Mouse (Mus musculus): ENCODE data around the gene Sebox. TPM values are rescaled to one million over a fixed set of nuclear protein-coding genes. Genes with fewer than 3 reads are reported as not detected.

Sebox gene
- polyA plus RNA-seq, 1 experiment from 2014 or later, result 0.11 TPM

DNA sequence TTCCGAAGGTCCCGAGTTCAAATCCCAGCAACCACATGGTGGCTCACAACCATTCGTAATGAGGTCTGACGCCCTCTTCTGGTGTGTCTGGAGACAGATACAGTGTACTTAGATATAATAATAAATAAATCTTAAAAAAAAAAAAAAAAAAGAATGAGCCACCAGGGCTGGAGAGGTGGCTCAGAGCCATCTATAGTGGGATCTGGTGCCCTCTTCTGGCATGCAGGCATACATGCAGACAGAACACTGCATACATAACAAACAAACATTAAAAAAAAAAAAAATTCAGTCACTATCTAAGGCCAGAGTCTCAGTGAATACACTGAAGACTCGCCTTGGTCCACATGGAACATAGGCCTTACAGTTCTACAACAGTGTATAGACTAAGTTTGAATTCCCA, 5.9 kb downstream of the Sebox start:
- Histone ChIP-seq H3K27ac (ENCODE audit: low read depth, low read length) (no peak overlapping the region), H3K4me3 (ENCODE audit: low read length) (no peak overlapping the region), H3K36me3 (ENCODE audit: control insufficient read depth, insufficient read depth, low read length) (peaks cover 19% of the 10 kb centered on the region; the same call in 1 of the 2 replicates), H3K4me1 (ENCODE audit: control insufficient read depth, insufficient read depth, low read depth, low read length) (peaks cover 11% of the 10 kb centered on the region), H3K9me3 (ENCODE audit: control insufficient read depth, low read length) (no peaks in the 10 kb centered on the region), H3K27me3 (replicated peaks; ENCODE audit: control insufficient read depth, insufficient read depth, low read length) (no peaks in the 10 kb centered on the region), H3K9ac (ENCODE audit: low read depth, low read length) (no peak overlapping the region), H3K4me2 (ENCODE audit: low read length) (no peak overlapping the region)
- no peak for ATAC-seq
- WGBS, result 78% methylated on average over 5 of the region's 5 CpGs

DNA sequence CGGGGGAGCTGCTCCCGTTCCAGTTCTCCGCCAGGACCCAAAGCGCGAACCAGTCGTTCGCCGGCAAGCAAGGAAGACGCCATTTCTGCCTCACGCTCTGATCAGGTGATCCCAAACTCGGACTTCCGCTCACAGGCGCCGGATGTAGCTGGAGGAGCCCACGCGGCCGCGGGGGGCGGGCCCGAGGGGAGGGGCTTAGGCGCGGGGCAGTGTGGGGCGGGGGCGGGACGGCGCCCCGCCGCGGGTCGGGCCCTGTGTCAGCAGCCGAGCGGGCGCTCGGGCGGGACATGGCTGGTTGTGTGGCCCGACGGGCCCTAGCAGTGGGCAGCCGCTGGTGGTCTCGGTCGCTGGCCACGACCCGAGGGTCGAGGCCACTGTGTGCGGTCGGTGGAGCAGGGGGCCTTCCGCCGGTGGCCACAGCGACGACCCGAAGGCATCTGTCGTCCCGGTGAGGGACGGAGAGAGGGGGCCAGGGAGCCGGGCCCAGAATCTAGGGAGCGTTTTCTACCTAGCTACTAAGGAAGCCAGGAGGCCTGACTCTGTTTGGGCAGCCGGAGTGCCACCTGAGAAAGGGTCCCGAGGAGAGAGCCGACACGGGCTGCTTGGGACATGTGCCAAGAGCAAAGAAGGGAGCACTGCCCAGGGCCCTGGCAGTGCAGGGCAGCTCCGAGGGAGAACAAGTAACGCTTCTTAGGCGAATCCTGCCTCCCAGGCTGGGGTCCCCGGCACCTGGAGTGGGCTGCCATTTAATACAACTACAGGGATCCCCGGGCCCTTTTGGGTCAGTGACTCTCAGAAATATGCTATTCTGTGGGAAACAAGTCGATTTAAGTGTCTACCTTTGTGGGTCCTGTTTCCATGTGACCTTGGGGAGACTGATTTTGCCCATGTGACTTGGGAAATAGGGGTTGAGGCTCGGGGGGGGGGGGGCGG, 9.0 kb downstream of the Sebox start, which contains the start of the genes Tmem199 and Poldip2:
TSS of gene Tmem199 (minus strand) at position 148 of the 933 bp plus-strand sequence.
TSS of gene Poldip2 (plus strand) at position 169 of the 933 bp plus-strand sequence.
- Histone ChIP-seq H3K9me3 (ENCODE audit: control insufficient read depth, low read length) (no peaks in the 10 kb centered on the region), H3K4me3 (ENCODE audit: low read length) (peak within 1 kb of the TSS; percentile 81), H3K27me3 (replicated peaks; ENCODE audit: control insufficient read depth, insufficient read depth, low read length) (no peaks in the 10 kb centered on the region), H3K4me1 (ENCODE audit: control insufficient read depth, insufficient read depth, low read depth, low read length) (peaks cover 11% of the 10 kb centered on the region), H3K36me3 (ENCODE audit: control insufficient read depth, insufficient read depth, low read length) (peaks cover 30% of the 10 kb centered on the region), H3K27ac (ENCODE audit: low read depth, low read length) (peak within 1 kb of the TSS; percentile 86), H3K9ac (ENCODE audit: low read depth, low read length) (peak within 1 kb of the TSS; percentile 96), H3K4me2 (ENCODE audit: low read length) (peak within 1 kb of the TSS; percentile 86)
- WGBS, result 1% methylated on average over 67 of the region's 67 CpGs
- ATAC-seq, result peak; percentile 96

DNA sequence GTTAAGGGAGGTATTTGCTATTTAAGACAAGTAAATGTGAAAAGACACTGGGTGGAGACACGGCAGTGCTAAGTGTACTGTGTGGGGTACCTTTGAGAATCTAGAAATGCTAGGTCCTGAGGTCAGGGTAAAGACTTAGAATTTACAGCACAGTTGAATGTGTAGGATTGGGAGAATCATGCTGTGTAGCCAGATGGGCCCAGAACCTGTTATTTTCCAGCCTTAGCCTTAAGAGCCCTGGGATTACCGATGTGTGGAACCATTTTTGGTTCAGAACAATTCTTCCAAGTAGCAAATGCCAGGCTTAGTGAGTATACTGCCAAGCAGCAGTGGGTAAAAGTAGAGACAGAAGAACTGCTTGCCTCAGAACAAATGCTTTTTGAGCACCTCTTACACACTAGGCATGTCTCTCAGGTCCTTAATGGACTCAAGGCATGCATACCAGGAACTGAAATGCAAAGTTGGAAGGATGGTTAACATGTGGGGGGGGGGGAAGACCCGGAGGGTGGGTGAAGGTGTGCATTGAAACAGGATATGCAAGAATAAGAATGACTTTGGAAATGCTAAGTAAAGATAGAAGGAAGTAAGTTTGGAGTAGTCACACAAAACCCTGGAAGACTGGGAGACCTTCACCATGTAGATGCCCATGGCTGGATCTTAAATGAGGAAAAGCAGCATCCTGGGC, 10.0 kb downstream of the Sebox start:
- WGBS, result 79% methylated on average over 3 of the region's 3 CpGs
- peaks cover 29% of the 10 kb centered on the region for H3K36me3 ChIP-seq (ENCODE audit: control insufficient read depth, insufficient read depth, low read length)
- no peaks in the 10 kb centered on the region for H3K9me3 ChIP-seq (ENCODE audit: control insufficient read depth, low read length)
- H3K4me3 ChIP-seq (ENCODE audit: low read length), result peak overlapping the region; percentile 81
- no peak overlapping the region for H3K27ac ChIP-seq (ENCODE audit: low read depth, low read length)
- peak overlapping the region; percentile 96; the same call in 1 of the 2 replicates for H3K9ac ChIP-seq (ENCODE audit: low read depth, low read length)
- ATAC-seq, result no peak
- H3K4me2 ChIP-seq (ENCODE audit: low read length), result peak overlapping the region; percentile 86
- no peaks in the 10 kb centered on the region for H3K27me3 ChIP-seq (replicated peaks; ENCODE audit: control insufficient read depth, insufficient read depth, low read length)
- H3K4me1 ChIP-seq (ENCODE audit: control insufficient read depth, insufficient read depth, low read depth, low read length), result peaks cover 11% of the 10 kb centered on the region

DNA sequence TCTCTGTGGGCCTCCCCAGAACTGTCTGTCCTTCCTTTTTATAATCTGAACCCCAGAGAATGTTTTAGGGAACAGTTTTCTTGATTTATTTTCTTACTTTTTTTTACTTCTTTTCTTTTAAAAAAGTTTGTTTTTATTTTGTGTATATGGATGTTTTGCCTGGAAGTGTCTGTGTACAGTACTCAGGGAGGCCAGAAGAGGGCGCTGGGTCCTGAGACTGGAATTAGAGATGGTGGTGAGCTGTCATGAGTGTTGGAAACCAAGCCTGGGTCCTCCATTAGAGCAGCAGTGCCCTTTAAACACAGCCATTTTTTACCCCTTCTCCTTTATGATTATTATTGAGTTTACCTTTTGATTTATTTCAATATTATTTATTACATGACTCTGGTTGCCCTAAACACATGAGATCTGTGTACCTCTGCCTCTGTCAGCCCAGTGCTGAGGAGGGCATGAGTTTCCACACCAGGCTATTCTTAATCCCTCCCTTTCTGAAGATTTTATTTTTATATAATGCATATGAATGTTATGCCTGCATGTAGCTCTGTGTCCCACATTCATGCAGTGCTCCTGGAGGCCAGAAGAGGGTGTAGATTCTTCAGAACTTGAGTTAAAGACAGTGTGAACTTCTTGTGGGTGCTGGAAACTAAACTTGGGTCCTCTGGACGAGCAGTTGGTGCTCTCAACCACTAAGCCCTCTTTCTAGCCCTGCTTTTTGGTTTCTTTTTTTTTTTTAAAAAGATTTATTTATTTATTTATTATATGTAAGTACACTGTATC, 12.5 kb downstream of the Sebox start:
- no peaks in the 10 kb centered on the region for H3K9me3 ChIP-seq (ENCODE audit: control insufficient read depth, low read length)
- no peak overlapping the region for H3K4me3 ChIP-seq (ENCODE audit: low read length)
- no peaks in the 10 kb centered on the region for H3K27me3 ChIP-seq (replicated peaks; ENCODE audit: control insufficient read depth, insufficient read depth, low read length)
- 62% methylated on average over 2 of the region's 2 CpGs for WGBS
- no peak overlapping the region for H3K9ac ChIP-seq (ENCODE audit: low read depth, low read length)
- ATAC-seq, result no peak
- no peak overlapping the region for H3K27ac ChIP-seq (ENCODE audit: low read depth, low read length)
- H3K4me2 ChIP-seq (ENCODE audit: low read length), result no peak overlapping the region
- peaks cover 35% of the 10 kb centered on the region for H3K36me3 ChIP-seq (ENCODE audit: control insufficient read depth, insufficient read depth, low read length)
- H3K4me1 ChIP-seq (ENCODE audit: control insufficient read depth, insufficient read depth, low read depth, low read length), result peaks cover 11% of the 10 kb centered on the region

DNA sequence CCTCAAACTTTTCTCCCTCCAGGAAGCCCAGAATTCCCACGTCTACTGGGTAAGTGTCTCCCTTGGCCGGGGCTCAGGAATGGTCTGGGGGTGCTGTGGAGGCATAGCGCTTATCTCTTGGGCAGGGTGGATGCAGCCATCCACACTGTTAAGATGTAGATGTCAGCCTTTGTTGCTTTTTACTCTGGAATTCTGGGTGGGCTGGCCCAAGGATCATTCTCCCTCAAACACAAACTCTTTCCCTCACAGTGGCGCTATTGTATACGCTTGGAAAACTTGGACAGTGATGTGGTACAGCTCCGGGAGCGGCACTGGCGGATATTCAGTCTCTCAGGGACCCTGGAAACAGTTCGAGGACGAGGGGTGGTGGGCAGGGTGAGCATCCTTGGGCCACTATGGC, 15.7 kb downstream of the Sebox start:
- peaks cover 51% of the 10 kb centered on the region for H3K36me3 ChIP-seq (ENCODE audit: control insufficient read depth, insufficient read depth, low read length)
- ATAC-seq, result no peak
- no peaks in the 10 kb centered on the region; the same call in 1 of the 2 replicates for H3K4me1 ChIP-seq (ENCODE audit: control insufficient read depth, insufficient read depth, low read depth, low read length)
- H3K9ac ChIP-seq (ENCODE audit: low read depth, low read length), result no peak overlapping the region
- no peaks in the 10 kb centered on the region for H3K27me3 ChIP-seq (replicated peaks; ENCODE audit: control insufficient read depth, insufficient read depth, low read length)
- H3K9me3 ChIP-seq (ENCODE audit: control insufficient read depth, low read length), result no peaks in the 10 kb centered on the region
- no peak overlapping the region for H3K4me2 ChIP-seq (ENCODE audit: low read length)
- no peak overlapping the region for H3K27ac ChIP-seq (ENCODE audit: low read depth, low read length)
- no peak overlapping the region for H3K4me3 ChIP-seq (ENCODE audit: low read length)
- 82% methylated on average over 10 of the region's 10 CpGs for WGBS

DNA sequence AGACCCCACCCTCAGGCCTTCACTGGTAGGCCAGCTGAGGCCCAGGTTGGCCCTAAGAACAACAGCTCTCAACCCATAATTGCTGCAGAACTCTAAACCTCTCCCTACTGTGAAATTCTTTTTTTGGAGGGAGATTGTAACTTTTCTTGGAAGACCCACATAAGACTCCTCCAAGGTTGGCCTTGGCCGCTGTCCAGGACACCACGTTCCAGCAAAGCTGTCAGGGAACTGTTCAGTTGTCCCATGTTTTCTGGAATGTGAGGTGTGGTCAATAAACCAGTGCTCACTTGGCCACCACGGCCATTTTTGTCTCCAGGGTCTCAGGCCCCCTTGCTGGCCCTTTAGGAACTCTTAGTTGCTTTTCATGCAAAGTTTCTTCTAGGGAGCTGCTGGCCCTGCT, 18.6 kb downstream of the Sebox start:
- no peak overlapping the region for H3K9ac ChIP-seq (ENCODE audit: low read depth, low read length)
- WGBS, result 92% methylated on average over 3 of the region's 3 CpGs
- no peaks in the 10 kb centered on the region; the same call in 1 of the 2 replicates for H3K4me1 ChIP-seq (ENCODE audit: control insufficient read depth, insufficient read depth, low read depth, low read length)
- peak overlapping the region; percentile 30; the same call in 1 of the 2 replicates for H3K27ac ChIP-seq (ENCODE audit: low read depth, low read length)
- H3K9me3 ChIP-seq (ENCODE audit: control insufficient read depth, low read length), result no peaks in the 10 kb centered on the region
- no peaks in the 10 kb centered on the region for H3K27me3 ChIP-seq (replicated peaks; ENCODE audit: control insufficient read depth, insufficient read depth, low read length)
- H3K4me2 ChIP-seq (ENCODE audit: low read length), result no peak overlapping the region
- peaks cover 57% of the 10 kb centered on the region for H3K36me3 ChIP-seq (ENCODE audit: control insufficient read depth, insufficient read depth, low read length)
- ATAC-seq, result no peak
- H3K4me3 ChIP-seq (ENCODE audit: low read length), result no peak overlapping the region

DNA sequence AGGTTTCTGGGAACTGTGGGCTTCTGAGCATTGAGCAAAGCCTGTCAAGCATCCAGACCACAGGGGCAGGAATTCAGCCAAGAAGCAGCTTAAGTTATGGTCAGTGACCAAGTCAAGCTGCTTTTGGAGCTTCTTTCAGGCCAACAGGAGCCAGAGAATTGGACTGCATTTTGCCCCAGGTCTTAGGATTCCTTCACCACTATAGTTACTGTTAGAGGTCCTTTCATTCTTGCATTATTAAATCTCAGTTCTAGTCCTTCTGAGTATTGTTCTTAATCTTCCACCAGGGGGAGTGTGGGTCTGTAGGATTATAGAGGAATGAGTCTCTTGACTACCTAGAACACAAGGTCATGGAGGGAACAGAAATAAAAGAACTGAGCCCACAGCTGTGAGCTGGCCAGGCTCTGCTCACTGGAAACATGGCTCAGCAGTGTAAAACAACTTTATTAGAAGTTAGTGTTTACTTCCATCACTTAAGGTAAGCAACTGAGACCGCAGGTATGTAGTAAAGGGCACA, 19.3 kb downstream of the Sebox start:
- H3K4me1 ChIP-seq (ENCODE audit: control insufficient read depth, insufficient read depth, low read depth, low read length), result no peaks in the 10 kb centered on the region; the same call in 1 of the 2 replicates
- no peak overlapping the region for H3K4me3 ChIP-seq (ENCODE audit: low read length)
- peak overlapping the region; percentile 0; the same call in 1 of the 2 replicates for H3K27ac ChIP-seq (ENCODE audit: low read depth, low read length)
- H3K9me3 ChIP-seq (ENCODE audit: control insufficient read depth, low read length), result no peaks in the 10 kb centered on the region
- no peaks in the 10 kb centered on the region for H3K27me3 ChIP-seq (replicated peaks; ENCODE audit: control insufficient read depth, insufficient read depth, low read length)
- WGBS, result 94% methylated on average over 1 of the region's 1 CpGs
- H3K36me3 ChIP-seq (ENCODE audit: control insufficient read depth, insufficient read depth, low read length), result peaks cover 60% of the 10 kb centered on the region
- no peak overlapping the region for H3K4me2 ChIP-seq (ENCODE audit: low read length)
- H3K9ac ChIP-seq (ENCODE audit: low read depth, low read length), result no peak overlapping the region
- ATAC-seq, result no peak

DNA sequence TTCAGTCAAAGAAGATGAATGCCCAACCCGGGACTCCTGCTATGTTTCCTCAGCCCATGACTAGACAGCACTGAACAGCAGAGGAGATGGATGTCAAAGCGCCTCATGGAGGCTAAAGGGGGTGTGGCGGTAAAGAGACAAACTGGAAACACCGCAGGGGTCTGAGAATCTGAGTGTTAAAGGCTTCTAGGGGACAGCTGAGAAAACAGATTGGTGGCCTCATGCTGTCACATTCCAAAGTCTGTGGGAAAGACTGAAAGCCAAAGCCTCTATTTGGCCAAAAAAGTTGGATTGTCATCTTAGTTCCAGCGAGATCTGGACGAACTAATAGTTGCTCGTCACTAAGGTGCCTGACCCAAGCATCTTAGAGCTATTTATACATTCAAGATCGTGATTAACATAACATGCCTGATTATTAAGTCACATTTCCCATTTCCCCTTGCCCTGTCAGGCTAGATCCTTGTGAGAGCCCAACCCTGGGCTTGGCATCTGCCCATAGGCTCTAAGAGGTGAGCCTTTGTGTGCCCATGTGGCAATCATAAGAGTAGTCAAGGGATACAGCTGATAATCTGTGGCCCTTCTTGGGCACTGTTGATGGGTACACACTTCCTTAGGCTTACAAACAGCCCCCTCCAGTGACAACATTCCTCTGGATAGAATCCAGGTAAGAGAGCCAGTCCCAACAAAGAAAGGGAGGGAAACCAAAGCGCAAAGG, 20.2 kb downstream of the Sebox start:
- ATAC-seq, result no peak; the same call in 1 of the 2 replicates
- H3K9me3 ChIP-seq (ENCODE audit: control insufficient read depth, low read length), result no peaks in the 10 kb centered on the region
- no peak overlapping the region for H3K4me3 ChIP-seq (ENCODE audit: low read length)
- peaks cover 60% of the 10 kb centered on the region for H3K36me3 ChIP-seq (ENCODE audit: control insufficient read depth, insufficient read depth, low read length)
- H3K4me2 ChIP-seq (ENCODE audit: low read length), result no peak overlapping the region
- no peak overlapping the region for H3K9ac ChIP-seq (ENCODE audit: low read depth, low read length)
- H3K27me3 ChIP-seq (replicated peaks; ENCODE audit: control insufficient read depth, insufficient read depth, low read length), result no peaks in the 10 kb centered on the region
- H3K4me1 ChIP-seq (ENCODE audit: control insufficient read depth, insufficient read depth, low read depth, low read length), result no peaks in the 10 kb centered on the region; the same call in 1 of the 2 replicates
- WGBS, result 62% methylated on average over 9 of the region's 9 CpGs
- H3K27ac ChIP-seq (ENCODE audit: low read depth, low read length), result no peak overlapping the region

Data from hindbrain, embryonic 16.5 days (tissue).